ENCODE assay signal across 14 mouse cellular contexts in the genomic region with DNA sequence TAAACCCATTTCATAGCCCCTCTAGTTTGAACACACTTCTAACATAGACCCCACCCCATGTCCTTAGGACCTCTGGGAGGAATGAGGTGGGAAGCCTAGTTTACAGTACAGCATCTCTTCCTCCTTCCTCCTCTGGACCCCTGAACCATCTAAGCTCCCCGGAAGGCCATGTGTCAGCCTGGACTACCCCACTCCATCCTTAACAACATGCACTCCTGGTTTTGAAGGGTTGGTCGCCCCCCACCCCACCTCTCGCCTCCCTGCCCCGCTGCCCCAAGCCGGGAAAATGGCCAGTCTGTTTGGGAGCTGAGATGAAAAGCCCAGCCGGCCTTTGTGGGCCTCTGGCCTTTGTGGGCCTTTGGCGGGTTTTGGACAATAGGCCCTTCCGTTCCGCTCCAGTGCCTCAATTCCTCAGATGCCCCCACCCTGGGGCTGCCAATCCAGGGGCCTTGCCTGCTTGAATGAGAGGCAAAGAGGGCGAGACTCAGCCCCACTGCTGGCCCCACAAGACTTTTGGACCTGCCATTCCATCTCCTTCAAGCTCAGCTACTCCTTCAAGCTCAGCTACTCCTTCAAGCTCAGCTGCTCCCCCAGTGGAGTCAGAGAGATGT. TPM values are rescaled to one million over a fixed set of nuclear protein-coding genes. Genes with fewer than 3 reads are reported as not detected.
A peak's percentile ranks its signal among the peaks of the same experiment; 100 is the strongest.
DNase-seq lines count a peak whose midpoint lies in the region; ATAC-seq lines count a peak whose summit lies in the region.
"Not testable (repeated sequence)": the region's sequence is repeated elsewhere in the genome, so short reads cannot be mapped to it uniquely, and the experiment has no call there.
"Had no signal": no experiment of that assay in that cellular context is flagged by ENCODE, and none has a peak within 500 bp of the region (broad histone marks: within the 10 kb centered on the region; RNA-seq: fewer than 3 reads in every experiment).

No protein-coding gene starts in this region.

- H3K4me2 ChIP-seq in embryonic facial prominence, embryonic 12.5 days (replicated peaks); forebrain, embryonic 13.5 days; hindbrain, embryonic 16.5 days (ENCODE audit: low read length); midbrain, embryonic 12.5 days (replicated peaks); neural tube, embryonic 11.5 days (ENCODE audit: low read depth): not testable (repeated sequence)

- ATAC-seq in embryonic facial prominence, embryonic 12.5 days (ENCODE audit: insufficient number of reproducible peaks, insufficient read depth, low FRiP score, low TSS enrichment) = 0 out of 2 replicates have a peak, but pooled peaks have one; percentile 11
- ATAC-seq in forebrain, embryonic 13.5 days = not testable (repeated sequence)
- 0 out of 2 replicates have a peak, but pooled peaks have one; percentile 14 for ATAC-seq in hindbrain, embryonic 16.5 days
- ATAC-seq in midbrain, embryonic 12.5 days (ENCODE audit: low FRiP score, low read depth) = peak; percentile 44
- peak; percentile 36; the same call in 1 of the 2 replicates for ATAC-seq in neural tube, embryonic 11.5 days (ENCODE audit: insufficient read depth, low FRiP score, low TSS enrichment)

- not testable (repeated sequence) for H3K36me3 ChIP-seq in embryonic facial prominence, embryonic 12.5 days; forebrain, embryonic 13.5 days (ENCODE audit: poor library complexity, severe bottlenecking); hindbrain, embryonic 16.5 days (ENCODE audit: control insufficient read depth, insufficient read depth, low read length); midbrain, embryonic 12.5 days; neural tube, embryonic 11.5 days (ENCODE audit: control insufficient read depth, insufficient read depth, low read length)
- H3K36me3 ChIP-seq in hindbrain, embryonic 10.5 days = peaks cover 26% of the 10 kb centered on the region

- H3K4me1 ChIP-seq in embryonic facial prominence, embryonic 12.5 days = peaks cover 13% of the 10 kb centered on the region
- H3K4me1 ChIP-seq in forebrain, embryonic 13.5 days = peaks cover 58% of the 10 kb centered on the region
- H3K4me1 ChIP-seq in hindbrain, embryonic 10.5 days (replicated peaks) = peaks cover 50% of the 10 kb centered on the region
- H3K4me1 ChIP-seq in hindbrain, embryonic 16.5 days (ENCODE audit: control insufficient read depth, insufficient read depth, low read depth, low read length) = peaks cover 12% of the 10 kb centered on the region
- peaks cover 37% of the 10 kb centered on the region for H3K4me1 ChIP-seq in midbrain, embryonic 12.5 days
- H3K4me1 ChIP-seq in neural tube, embryonic 11.5 days (ENCODE audit: control insufficient read depth, insufficient read depth, low read length) = peaks cover 13% of the 10 kb centered on the region

- not testable (repeated sequence) for H3K9ac ChIP-seq in embryonic facial prominence, embryonic 12.5 days; forebrain, embryonic 13.5 days; hindbrain, embryonic 16.5 days (ENCODE audit: low read depth, low read length); midbrain, embryonic 12.5 days (replicated peaks); neural tube, embryonic 11.5 days (ENCODE audit: low read length)

- H3K9me3 ChIP-seq in embryonic facial prominence, embryonic 12.5 days; forebrain, embryonic 13.5 days (replicated peaks); hindbrain, embryonic 10.5 days; hindbrain, embryonic 16.5 days (ENCODE audit: control insufficient read depth, low read length); midbrain, embryonic 12.5 days; neural tube, embryonic 11.5 days (ENCODE audit: control insufficient read depth, low read length): not testable (repeated sequence)

- WGBS in embryonic facial prominence, embryonic 12.5 days = 42% methylated on average over 9 of the region's 10 CpGs
- WGBS in forebrain, embryonic 13.5 days = 4% methylated on average over 10 of the region's 10 CpGs
- 17% methylated on average over 10 of the region's 10 CpGs for WGBS in hindbrain, embryonic 10.5 days
- 14% methylated on average over 5 of the region's 10 CpGs for WGBS in hindbrain, embryonic 16.5 days
- 6% methylated on average over 10 of the region's 10 CpGs for WGBS in midbrain, embryonic 12.5 days
- 18% methylated on average over 9 of the region's 10 CpGs for WGBS in neural tube, embryonic 11.5 days

- not testable (repeated sequence) for H3K27ac ChIP-seq in embryonic facial prominence, embryonic 12.5 days; hindbrain, embryonic 16.5 days (ENCODE audit: low read depth, low read length)
- H3K27ac ChIP-seq in forebrain, embryonic 13.5 days = peak overlapping the region; percentile 62
- peak overlapping the region; percentile 80 for H3K27ac ChIP-seq in hindbrain, embryonic 10.5 days
- H3K27ac ChIP-seq in midbrain, embryonic 12.5 days (replicated peaks) = peak overlapping the region; percentile 92
- H3K27ac ChIP-seq in neural tube, embryonic 11.5 days (ENCODE audit: low read depth, low read length) = peak overlapping the region; percentile 64; the same call in 1 of the 2 replicates

- not testable (repeated sequence) for H3K27me3 ChIP-seq in embryonic facial prominence, embryonic 12.5 days; forebrain, embryonic 13.5 days; hindbrain, embryonic 10.5 days (ENCODE audit: insufficient read depth, poor library complexity, severe bottlenecking); hindbrain, embryonic 16.5 days (replicated peaks; ENCODE audit: control insufficient read depth, insufficient read depth, low read length); midbrain, embryonic 12.5 days; neural tube, embryonic 11.5 days (ENCODE audit: control insufficient read depth, insufficient read depth, low read length)

- peak; percentile 73 for DNase-seq in embryo, embryonic 10.5 days (ENCODE audit: low spot score)
- DNase-seq in hindbrain, embryonic 10.5 days (ENCODE audit: low spot score) = peak; percentile 83
- DNase-seq in neural tube, embryonic 11.5 days (ENCODE audit: low spot score) = peak; percentile 65

- not testable (repeated sequence) for H3K4me3 ChIP-seq in embryonic facial prominence, embryonic 12.5 days; forebrain, embryonic 13.5 days; hindbrain, embryonic 10.5 days; hindbrain, embryonic 16.5 days (ENCODE audit: low read length); midbrain, embryonic 12.5 days; neural tube, embryonic 11.5 days (ENCODE audit: low read depth, low read length)

RNA-seq across cellular contexts. Expression of gene Cntfr, which starts 10.9 kb away (rescaled TPM):
- 13.6 and 14.9 TPM in 2 replicates for polyA plus RNA-seq in embryonic facial prominence, embryonic 12.5 days (2016; fragmentation: Nextera tagmentation; extraction: Ambion mirVana)
- polyA plus RNA-seq in forebrain, embryonic 13.5 days (2015; fragmentation: Nextera tagmentation; extraction: Ambion mirVana) = 21.1 and 21.8 TPM in 2 replicates
- polyA plus RNA-seq in hindbrain, embryonic 10.5 days (2016; fragmentation: Nextera tagmentation; extraction: Ambion mirVana) = 29.7 and 51.6 TPM in 2 replicates
- 22.5 and 29.5 TPM in 2 replicates for polyA plus RNA-seq in hindbrain, embryonic 16.5 days (2015; fragmentation: Nextera tagmentation; extraction: Ambion mirVana)
- 35.0 and 43.5 TPM in 2 replicates for polyA plus RNA-seq in midbrain, embryonic 12.5 days (2016; fragmentation: Nextera tagmentation; extraction: Ambion mirVana)
- polyA plus RNA-seq in neural tube, embryonic 11.5 days (2014; fragmentation: Nextera tagmentation; extraction: Ambion mirVana) = 43.8 and 44.2 TPM in 2 replicates
- polyA plus RNA-seq: activated CD4-positive, CD25-positive, alpha-beta regulatory T cell, adult 4 months; erythroblast, embryonic 14.5 days had no signal

RNA-seq across cellular contexts. Expression of gene Il11ra1, which starts 13.8 kb away (rescaled TPM):
- polyA plus RNA-seq in embryonic facial prominence, embryonic 12.5 days (2016; fragmentation: Nextera tagmentation; extraction: Ambion mirVana) = 337 and 358 TPM in 2 replicates
- 28.1 and 30.7 TPM in 2 replicates for polyA plus RNA-seq in forebrain, embryonic 13.5 days (2015; fragmentation: Nextera tagmentation; extraction: Ambion mirVana)
- polyA plus RNA-seq in hindbrain, embryonic 10.5 days (2016; fragmentation: Nextera tagmentation; extraction: Ambion mirVana) = 84.3 and 91.4 TPM in 2 replicates
- polyA plus RNA-seq in hindbrain, embryonic 16.5 days (2015; fragmentation: Nextera tagmentation; extraction: Ambion mirVana) = 46.4 and 46.6 TPM in 2 replicates
- 63.1 and 76.5 TPM in 2 replicates for polyA plus RNA-seq in midbrain, embryonic 12.5 days (2016; fragmentation: Nextera tagmentation; extraction: Ambion mirVana)
- polyA plus RNA-seq in neural tube, embryonic 11.5 days (2014; fragmentation: Nextera tagmentation; extraction: Ambion mirVana) = 65.9 and 82.1 TPM in 2 replicates

RNA-seq across cellular contexts. Expression of gene Rpp25l, which starts 27.3 kb away (rescaled TPM):
- polyA plus RNA-seq in embryonic facial prominence, embryonic 12.5 days (2016; fragmentation: Nextera tagmentation; extraction: Ambion mirVana) = 84.9 and 87.8 TPM in 2 replicates
- polyA plus RNA-seq in forebrain, embryonic 13.5 days (2015; fragmentation: Nextera tagmentation; extraction: Ambion mirVana) = 80.7 and 83.8 TPM in 2 replicates
- 89.7 and 96.6 TPM in 2 replicates for polyA plus RNA-seq in hindbrain, embryonic 10.5 days (2016; fragmentation: Nextera tagmentation; extraction: Ambion mirVana)
- 63.6 and 65.2 TPM in 2 replicates for polyA plus RNA-seq in hindbrain, embryonic 16.5 days (2015; fragmentation: Nextera tagmentation; extraction: Ambion mirVana)
- 68.7 and 69.3 TPM in 2 replicates for polyA plus RNA-seq in midbrain, embryonic 12.5 days (2016; fragmentation: Nextera tagmentation; extraction: Ambion mirVana)
- polyA plus RNA-seq in neural tube, embryonic 11.5 days (2014; fragmentation: Nextera tagmentation; extraction: Ambion mirVana) = 80.4 and 81.2 TPM in 2 replicates

RNA-seq across cellular contexts. Expression of gene Dctn3, which starts 37.0 kb away (rescaled TPM):
- polyA plus RNA-seq in embryonic facial prominence, embryonic 12.5 days (2016; fragmentation: Nextera tagmentation; extraction: Ambion mirVana) = 117 and 122 TPM in 2 replicates
- polyA plus RNA-seq in forebrain, embryonic 13.5 days (2015; fragmentation: Nextera tagmentation; extraction: Ambion mirVana) = 259 and 262 TPM in 2 replicates
- polyA plus RNA-seq in hindbrain, embryonic 10.5 days (2016; fragmentation: Nextera tagmentation; extraction: Ambion mirVana) = 171 and 232 TPM in 2 replicates
- polyA plus RNA-seq in hindbrain, embryonic 16.5 days (2015; fragmentation: Nextera tagmentation; extraction: Ambion mirVana) = 309 and 323 TPM in 2 replicates
- 184 and 185 TPM in 2 replicates for polyA plus RNA-seq in midbrain, embryonic 12.5 days (2016; fragmentation: Nextera tagmentation; extraction: Ambion mirVana)
- polyA plus RNA-seq in neural tube, embryonic 11.5 days (2014; fragmentation: Nextera tagmentation; extraction: Ambion mirVana) = 171 and 180 TPM in 2 replicates

RNA-seq across cellular contexts. Expression of gene Arid3c, which starts 45.0 kb away (rescaled TPM):
- 0.18 TPM in 1 of 2 replicates, not detected in the other for polyA plus RNA-seq in embryonic facial prominence, embryonic 12.5 days (2016; fragmentation: Nextera tagmentation; extraction: Ambion mirVana)
- 0.26 TPM in 2 replicates for polyA plus RNA-seq in forebrain, embryonic 13.5 days (2015; fragmentation: Nextera tagmentation; extraction: Ambion mirVana)
- polyA plus RNA-seq in hindbrain, embryonic 10.5 days (2016; fragmentation: Nextera tagmentation; extraction: Ambion mirVana) = 0.36 and 0.88 TPM in 2 replicates
- polyA plus RNA-seq in hindbrain, embryonic 16.5 days (2015; fragmentation: Nextera tagmentation; extraction: Ambion mirVana) = 0.76 and 0.84 TPM in 2 replicates
- 0.26 and 0.54 TPM in 2 replicates for polyA plus RNA-seq in midbrain, embryonic 12.5 days (2016; fragmentation: Nextera tagmentation; extraction: Ambion mirVana)
- polyA plus RNA-seq in neural tube, embryonic 11.5 days (2014; fragmentation: Nextera tagmentation; extraction: Ambion mirVana) = 1.2 and 2.0 TPM in 2 replicates
- polyA plus RNA-seq: activated CD4-positive, CD25-positive, alpha-beta regulatory T cell, adult 4 months; erythroblast, embryonic 14.5 days; gonadal fat pad, adult 2 months; heart, adult 2 months; heart, embryonic 11.5 days; heart, embryonic 15.5 days; intestine, embryonic 15.5 days had no signal
